Mouse (Mus musculus): ENCODE results near the gene Plpp1.

DNA sequence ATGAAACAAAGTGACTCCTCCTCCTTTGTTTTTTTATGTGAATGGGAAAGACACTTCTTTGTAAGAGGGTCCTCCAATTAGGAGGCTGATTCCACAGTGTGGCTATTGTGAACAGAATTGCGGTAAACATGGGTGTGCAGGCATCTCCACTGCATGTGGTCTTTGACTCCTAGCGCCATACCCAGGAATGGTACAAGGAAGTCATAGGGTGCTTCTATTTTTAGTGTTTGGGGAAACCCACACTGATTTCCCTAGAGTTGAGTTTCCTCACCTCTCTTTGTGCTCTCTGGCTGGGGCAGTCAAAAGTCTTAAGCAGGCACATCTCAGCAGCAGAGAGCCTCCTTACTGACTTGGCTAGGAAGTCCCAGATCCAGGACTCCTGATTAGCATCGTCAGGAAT lies 14.4 kb upstream of the Plpp1 start:
- no peak for TF ChIP-seq POLR2A (IDR thresholded peaks at IDR 0.05; ENCODE audit: control insufficient read depth, extremely low read depth, insufficient read depth, low read length, poor library complexity)
- TF ChIP-seq CTCF (IDR thresholded peaks at IDR 0.05; ENCODE audit: borderline replicate concordance, control insufficient read depth, extremely low read depth, insufficient read depth, low read length, poor library complexity) = no peak
